Mouse (Mus musculus) MEL (cell line): ENCODE data around the gene Slamf7. TPM values are rescaled to one million over a fixed set of nuclear protein-coding genes. Genes with fewer than 3 reads are reported as not detected.
A peak's percentile ranks its signal among the peaks of the same experiment; 100 is the strongest.

ENCODE experiments used
- DNase-seq: peaks from one replicate; pipeline ENCODE4 v3.0.0; 2011; ENCODE audit warnings: low read depth, low spot score
- H3K27ac ChIP-seq: 2 replicates; pipeline ENCODE4 v1.5.1; 2012; ENCODE audit warnings: low read depth, mild to moderate bottlenecking, control low read depth, low read length, moderate library complexity; ENCODE audit not compliant: control insufficient read depth
- H3K27me3 ChIP-seq, 2 experiments: fragments of 150-350 bp in 1 of 2; sonication (generic) in 1 of 2; 2 replicates each; pipeline ENCODE4 v1.6.1; 2012; ENCODE audit warnings: low read length in 2 of 2, mild to moderate bottlenecking in 2 of 2, improper control_type of control experiment in 1 of 2, moderate library complexity in 1 of 2; ENCODE audit not compliant: insufficient read depth in 2 of 2, control insufficient read depth in 1 of 2
- H3K36me3 ChIP-seq, 2 experiments: 2 replicates each; pipeline ENCODE4 v1.6.1; 2012 to 2014; ENCODE audit warnings: low read length in 2 of 2, improper control_type of control experiment in 1 of 2, inconsistent platforms in 1 of 2, mild to moderate bottlenecking in 1 of 2; ENCODE audit not compliant: insufficient read depth in 2 of 2, control insufficient read depth in 1 of 2
- H3K4me1 ChIP-seq, 2 experiments: fragments of 150-350 bp in 1 of 2; sonication (generic) in 1 of 2; 2 replicates each; pipeline ENCODE4 v1.6.1; 2012; ENCODE audit warnings: low read length in 2 of 2, improper control_type of control experiment in 1 of 2, mild to moderate bottlenecking in 1 of 2; ENCODE audit not compliant: insufficient read depth in 2 of 2, control insufficient read depth in 1 of 2
- H3K4me3 ChIP-seq, 2 experiments: fragments of 150-350 bp in 1 of 2; sonication (generic) in 1 of 2; 2 replicates each; pipeline ENCODE4 v1.5.1; 2012; ENCODE audit warnings: low read depth in 2 of 2, low read length in 2 of 2, mild to moderate bottlenecking in 2 of 2, moderate library complexity in 2 of 2, control low read depth in 1 of 2, improper control_type of control experiment in 1 of 2; ENCODE audit not compliant: control insufficient read depth in 1 of 2, insufficient read depth in 1 of 2
- H3K79me2 ChIP-seq: 2 replicates; pipeline ENCODE4 v1.6.1; 2012; ENCODE audit warnings: mild to moderate bottlenecking, low read length, moderate library complexity; ENCODE audit not compliant: control insufficient read depth, poor library complexity, insufficient read depth
- H3K9ac ChIP-seq: 2 replicates; pipeline ENCODE4 v1.6.1; 2012; ENCODE audit warnings: low read depth, mild to moderate bottlenecking, control low read depth, low read length, moderate library complexity; ENCODE audit not compliant: control insufficient read depth, poor library complexity, severe bottlenecking
- H3K9me3 ChIP-seq: fragments of 150-350 bp; sonication (generic); replicated peaks from 2 replicates; pipeline ENCODE4 v1.6.1; 2012; ENCODE audit warnings: mild to moderate bottlenecking, low read length, improper control_type of control experiment, moderate library complexity; ENCODE audit not compliant: insufficient read depth
- BHLHE40 ChIP-seq: IDR thresholded peaks from 2 replicates; pipeline ENCODE4 v1.6.1; 2012; ENCODE audit warnings: low read depth, mild to moderate bottlenecking, inconsistent platforms, low read length, improper control_type of control experiment, borderline replicate concordance
- CHD1 ChIP-seq: IDR thresholded peaks from 2 replicates; pipeline ENCODE4 v1.6.1; 2012; ENCODE audit warnings: low read depth, mild to moderate bottlenecking, inconsistent platforms, low read length, improper control_type of control experiment
- CHD2 ChIP-seq: IDR thresholded peaks from 2 replicates; pipeline ENCODE4 v1.6.1; 2011; ENCODE audit warnings: low read length, improper control_type of control experiment
- CTCF ChIP-seq, 3 experiments: IDR thresholded peaks in 2 of 3; conservative IDR thresholded peaks in 1 of 3; 2 replicates each; pipeline ENCODE4 v1.5.1; 2011 to 2012; ENCODE audit warnings: low read length in 3 of 3, low read depth in 2 of 3, mild to moderate bottlenecking in 2 of 3, improper control_type of control experiment in 1 of 3, inconsistent platforms in 1 of 3, mixed read lengths in 1 of 3, moderate library complexity in 1 of 3; ENCODE audit not compliant: control insufficient read depth in 1 of 3, insufficient read depth in 1 of 3, poor library complexity in 1 of 3, severe bottlenecking in 1 of 3
- E2F4 ChIP-seq: IDR thresholded peaks from 2 replicates; pipeline ENCODE4 v1.6.1; 2011; ENCODE audit warnings: low read depth, low read length, improper control_type of control experiment, borderline replicate concordance
- ELF1 ChIP-seq: IDR thresholded peaks from 2 replicates; pipeline ENCODE4 v1.6.1; 2014; ENCODE audit warnings: low read depth, mild to moderate bottlenecking, inconsistent platforms, low read length, improper control_type of control experiment, moderate library complexity
- EP300 ChIP-seq, 2 experiments: IDR thresholded peaks; 2 replicates each; pipeline ENCODE4 v1.6.1; 2011; ENCODE audit warnings: improper control_type of control experiment in 2 of 2, low read length in 2 of 2, low read depth in 1 of 2, mild to moderate bottlenecking in 1 of 2
- ETS1 ChIP-seq: IDR thresholded peaks from 2 replicates; pipeline ENCODE4 v1.6.1; 2012; ENCODE audit warnings: low read depth, mild to moderate bottlenecking, inconsistent platforms, low read length, improper control_type of control experiment, moderate library complexity
- GABPA ChIP-seq: IDR thresholded peaks from 2 replicates; pipeline ENCODE4 v1.6.1; 2012; ENCODE audit warnings: low read depth, mild to moderate bottlenecking, inconsistent platforms, low read length, improper control_type of control experiment, moderate library complexity
- KAT2A ChIP-seq: conservative IDR thresholded peaks from 2 replicates; pipeline ENCODE4 v1.6.1; 2012; ENCODE audit warnings: low read depth, low read length, improper control_type of control experiment, inconsistent platforms
- MAFK ChIP-seq: IDR thresholded peaks from 2 replicates; pipeline ENCODE4 v1.6.1; 2011; ENCODE audit warnings: low read depth, mild to moderate bottlenecking, low read length, improper control_type of control experiment, borderline replicate concordance
- MAX ChIP-seq: IDR thresholded peaks from 2 replicates; pipeline ENCODE4 v1.6.1; 2011; ENCODE audit warnings: low read length, improper control_type of control experiment
- MAZ ChIP-seq: IDR thresholded peaks from 2 replicates; pipeline ENCODE4 v1.6.1; 2012; ENCODE audit warnings: low read depth, mild to moderate bottlenecking, inconsistent platforms, low read length, improper control_type of control experiment
- MEF2A ChIP-seq: IDR thresholded peaks from 2 replicates; pipeline ENCODE4 v1.6.1; 2014; ENCODE audit warnings: low read depth, mild to moderate bottlenecking, inconsistent platforms, low read length, improper control_type of control experiment; ENCODE audit not compliant: poor library complexity, insufficient replicate concordance, severe bottlenecking; ENCODE audit errors: extremely low read depth
- MXI1 ChIP-seq: IDR thresholded peaks from 2 replicates; pipeline ENCODE4 v1.6.1; 2011; ENCODE audit warnings: mild to moderate bottlenecking, low read depth, low read length, improper control_type of control experiment
- MYB ChIP-seq: IDR thresholded peaks from 2 replicates; pipeline ENCODE4 v1.6.1; 2011; ENCODE audit warnings: mild to moderate bottlenecking, low read depth, low read length, improper control_type of control experiment
- MYC ChIP-seq: IDR thresholded peaks from 2 replicates; pipeline ENCODE4 v1.6.1; 2011; ENCODE audit warnings: low read depth, mild to moderate bottlenecking, low read length, improper control_type of control experiment, moderate library complexity
- NRF1 ChIP-seq: IDR thresholded peaks from 2 replicates; pipeline ENCODE4 v1.6.1; 2014; ENCODE audit warnings: low read depth, mild to moderate bottlenecking, inconsistent platforms, low read length, improper control_type of control experiment, moderate library complexity; ENCODE audit not compliant: poor library complexity, insufficient read depth, severe bottlenecking
- POLR2A ChIP-seq, 2 experiments: IDR thresholded peaks; 2 replicates each; pipeline ENCODE4 v1.6.1; 2011 to 2012; ENCODE audit warnings: low read length in 2 of 2, mild to moderate bottlenecking in 2 of 2, control low read depth in 1 of 2, improper control_type of control experiment in 1 of 2, low read depth in 1 of 2, moderate library complexity in 1 of 2; ENCODE audit not compliant: control insufficient read depth in 1 of 2, insufficient read depth in 1 of 2, poor library complexity in 1 of 2
- POLR2AphosphoS2 ChIP-seq: IDR thresholded peaks from 2 replicates; pipeline ENCODE4 v1.6.1; 2011; ENCODE audit warnings: low read length, improper control_type of control experiment
- POLR2AphosphoS5 ChIP-seq: IDR thresholded peaks from 2 replicates; pipeline ENCODE4 v1.6.1; 2012; ENCODE audit warnings: low read depth, borderline replicate concordance, mild to moderate bottlenecking, inconsistent platforms, low read length, moderate library complexity, mixed read lengths
- RAD21 ChIP-seq: IDR thresholded peaks from 2 replicates; pipeline ENCODE4 v1.6.1; 2011; ENCODE audit warnings: mild to moderate bottlenecking, low read depth, low read length, improper control_type of control experiment
- RCOR1 ChIP-seq: IDR thresholded peaks from 2 replicates; pipeline ENCODE4 v1.6.1; 2012; ENCODE audit warnings: low read depth, mild to moderate bottlenecking, inconsistent platforms, low read length, improper control_type of control experiment
- SIN3A ChIP-seq: IDR thresholded peaks from 2 replicates; pipeline ENCODE4 v1.6.1; 2012; ENCODE audit warnings: low read length, improper control_type of control experiment, inconsistent platforms
- SMC3 ChIP-seq: IDR thresholded peaks from 2 replicates; pipeline ENCODE4 v1.6.1; 2011; ENCODE audit warnings: low read depth, low read length, improper control_type of control experiment
- TAL1 ChIP-seq: IDR thresholded peaks from 2 replicates; pipeline ENCODE4 v1.6.1; 2012; ENCODE audit warnings: mild to moderate bottlenecking, inconsistent platforms, low read length, moderate library complexity, mixed read lengths
- TBP ChIP-seq: IDR thresholded peaks from 2 replicates; pipeline ENCODE4 v1.8.0; 2011; ENCODE audit warnings: low read depth, low read length, improper control_type of control experiment
- TCF12 ChIP-seq: IDR thresholded peaks from 2 replicates; pipeline ENCODE4 v1.6.1; 2014; ENCODE audit warnings: low read depth, mild to moderate bottlenecking, inconsistent platforms, low read length, improper control_type of control experiment, moderate library complexity
- UBTF ChIP-seq: IDR thresholded peaks from 2 replicates; pipeline ENCODE4 v1.6.1; 2012; ENCODE audit warnings: low read depth, mild to moderate bottlenecking, inconsistent platforms, low read length, improper control_type of control experiment, moderate library complexity, borderline replicate concordance; ENCODE audit not compliant: insufficient read depth
- ZC3H11A ChIP-seq: IDR thresholded peaks from 2 replicates; pipeline ENCODE4 v1.6.1; 2012; ENCODE audit warnings: low read depth, mild to moderate bottlenecking, inconsistent platforms, low read length, improper control_type of control experiment
- ZKSCAN1 ChIP-seq: IDR thresholded peaks from 2 replicates; pipeline ENCODE4 v1.6.1; 2012; ENCODE audit warnings: low read depth, mild to moderate bottlenecking, inconsistent platforms, low read length, improper control_type of control experiment, moderate library complexity
- ZMIZ1 ChIP-seq: IDR thresholded peaks from 2 replicates; pipeline ENCODE4 v1.6.1; 2012; ENCODE audit warnings: low read depth, mild to moderate bottlenecking, inconsistent platforms, low read length, improper control_type of control experiment, moderate library complexity
- ZNF384 ChIP-seq: IDR thresholded peaks from 2 replicates; pipeline ENCODE4 v1.6.1; 2012; ENCODE audit warnings: low read depth, mild to moderate bottlenecking, inconsistent platforms, low read length, improper control_type of control experiment
- polyA plus RNA-seq, 2 experiments: library from polyadenylated mRNA; stranded (reverse) in 1 of 2; unstranded in 1 of 2; fragments of >175 nt in 1 of 2; fragments of >200 nt in 1 of 2; gene quantifications; 2 replicates each; pipeline versions ENCODE4 v1.2.1 to v1.2.4; 2012; ENCODE audit warnings: low replicate concordance in 2 of 2, low read depth in 1 of 2; ENCODE audit not compliant: insufficient read length in 2 of 2, insufficient read depth in 1 of 2, missing spikeins in 1 of 2
- total RNA-seq: library from RNA; depleted of rRNA; stranded (reverse); fragments of 300-350 nt; gene quantifications from 2 replicates; pipeline ENCODE4 v1.2.3, GENCODE M21; 2012

The Slamf7 gene
- total and polyA plus RNA-seq, 3 experiments: not detected

GRCm38 (mm10) chr1:171660423-171660822, 7.6 kb upstream of the Slamf7 start (continued):
- TF ChIP-seq UBTF (no peak), CTCF (IDR thresholded peaks at IDR 0.05 in 2 of 3, conservative IDR thresholded peaks at IDR 0.05 in 1 of 3; ENCODE audit: control insufficient read depth in 1 of 3, insufficient read depth in 1 of 3, low read depth in 2 of 3, low read length in 3 of 3, poor library complexity in 1 of 3, severe bottlenecking in 1 of 3) (no peak), ELF1 (peak; percentile 44; the same call in 1 of the 2 replicates), ETS1 (peak; percentile 99), RCOR1 (peak; percentile 90), POLR2AphosphoS5 (no peak), POLR2AphosphoS2 (no peak), MAX (no peak), ZC3H11A (no peak), ZKSCAN1 (no peak), CHD2 (no peak), EP300 (IDR thresholded peaks at IDR 0.05; ENCODE audit: low read depth in 1 of 2, low read length in 2 of 2) (peak; percentile 97 to 98), ZMIZ1 (no peak), POLR2A (IDR thresholded peaks at IDR 0.05; ENCODE audit: control insufficient read depth in 1 of 2, insufficient read depth in 1 of 2, low read depth in 1 of 2, low read length in 2 of 2, poor library complexity in 1 of 2) (no peak), MYC (peak; percentile 75; the same call in 1 of the 2 replicates), MEF2A (no peak), SMC3 (no peak), BHLHE40 (peak; percentile 96), NRF1 (no peak), MAZ (no peak), ZNF384 (no peak)
- TF ChIP-seq, all 39 proteins: peak for 12

- Histone ChIP-seq H3K79me2 (no peaks in the 10 kb centered on the region), H3K4me1 (peaks cover 17 to 21% of the 10 kb centered on the region in 2 experiments), H3K4me3 (no peak overlapping the region), H3K27ac (peak overlapping the region; percentile 8; the same call in 1 of the 2 replicates), H3K27me3 (no peaks in the 10 kb centered on the region; a peak in 1 of 4 replicates), H3K36me3 (peaks cover 0 to 26% of the 10 kb centered on the region in 2 experiments; a peak in 2 of 4 replicates), H3K9ac (no peak overlapping the region), H3K9me3 (no peaks in the 10 kb centered on the region)
- no peak for DNase-seq
- TF ChIP-seq CTCF (IDR thresholded peaks at IDR 0.05 in 2 of 3, conservative IDR thresholded peaks at IDR 0.05 in 1 of 3; ENCODE audit: control insufficient read depth in 1 of 3, insufficient read depth in 1 of 3, low read depth in 2 of 3, low read length in 3 of 3, poor library complexity in 1 of 3, severe bottlenecking in 1 of 3) (peak in 1 of 3 experiments; percentile 31; a peak in 1 of 6 replicates), RAD21 (peak; percentile 20), MXI1 (peak; percentile 58), ZKSCAN1 (no peak), MAFK (no peak), SIN3A (no peak), TCF12 (no peak), EP300 (IDR thresholded peaks at IDR 0.05; ENCODE audit: low read depth in 1 of 2, low read length in 2 of 2) (peak; percentile 53 to 60; a peak in 3 of 4 replicates), POLR2AphosphoS5 (no peak), E2F4 (no peak), CHD1 (no peak), POLR2A (IDR thresholded peaks at IDR 0.05; ENCODE audit: control insufficient read depth in 1 of 2, insufficient read depth in 1 of 2, low read depth in 1 of 2, low read length in 2 of 2, poor library complexity in 1 of 2) (no peak), RCOR1 (peak; percentile 79; the same call in 1 of the 2 replicates), TAL1 (no peak), TBP (no peak), ELF1 (no peak), MAZ (no peak), MEF2A (no peak), CHD2 (no peak), BHLHE40 (peak; percentile 43; the same call in 1 of the 2 replicates), KAT2A (no peak), GABPA (no peak), MYB (no peak)
These were observed 5.7 kb upstream of the Slamf7 start for GRCm38 (mm10) chr1:171658561-171658991.
